Mouse (Mus musculus) inflammation-experienced regulatory T-cells, adult 16 weeks (primary cell): ENCODE data around the gene Pitpnm1. TPM values are rescaled to one million over a fixed set of nuclear protein-coding genes. Genes with fewer than 3 reads are reported as not detected.

Experiments used
- polyA plus RNA-seq: library from polyadenylated mRNA; unstranded; fragments of 100-300 nt; shearing (Covaris generic); gene quantifications from one replicate; pipeline ENCODE4 v1.2.1, GENCODE M21; 2017

Pitpnm1 gene
- polyA plus RNA-seq: 397 TPM

DNA sequence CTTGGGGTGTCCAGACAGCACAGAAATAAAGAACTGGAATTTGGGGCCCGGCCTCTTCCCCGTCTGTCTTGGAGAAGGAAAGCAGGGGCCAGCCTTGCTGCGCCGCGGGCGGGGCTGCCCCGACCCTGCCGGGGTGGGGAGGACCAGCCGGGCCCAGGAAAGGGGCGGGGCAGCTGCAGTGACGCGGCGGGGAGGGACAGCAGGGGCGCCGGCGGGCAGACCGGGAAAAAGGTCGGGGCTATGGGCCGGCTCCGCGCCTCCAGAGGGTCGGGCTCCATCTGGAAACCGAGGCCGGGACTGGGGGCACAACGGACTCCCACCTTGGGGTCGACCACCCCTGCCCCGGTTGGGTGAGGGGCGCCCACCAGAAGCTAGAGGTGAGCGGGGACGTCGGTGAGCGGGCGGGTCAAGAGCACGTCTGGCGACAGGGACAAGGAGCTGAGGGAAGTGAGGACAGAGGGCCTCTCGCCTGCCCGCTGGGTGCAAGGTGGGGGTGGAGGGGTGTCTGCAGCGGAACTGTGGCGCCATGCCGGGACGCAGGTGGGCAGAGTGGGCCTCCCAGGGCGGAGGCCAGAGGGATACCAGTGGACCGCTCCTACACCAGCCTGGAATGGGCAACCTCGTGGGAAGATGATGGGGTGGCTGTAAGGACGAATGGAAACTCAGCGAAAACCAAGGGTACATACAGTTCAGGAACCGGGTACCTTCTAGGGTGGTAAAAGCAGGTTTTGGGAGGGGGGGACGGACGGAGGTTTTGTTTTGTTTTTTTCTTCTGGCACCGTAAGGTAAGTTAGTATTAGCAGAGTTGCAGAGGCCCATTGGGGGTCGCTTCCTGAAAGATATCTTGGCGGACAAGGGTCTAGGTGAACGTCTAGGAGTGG lies at the start of gene Pitpnm1:
TSS of gene Pitpnm1 (plus strand) at position 162 of the 881 bp plus-strand sequence.

DNA sequence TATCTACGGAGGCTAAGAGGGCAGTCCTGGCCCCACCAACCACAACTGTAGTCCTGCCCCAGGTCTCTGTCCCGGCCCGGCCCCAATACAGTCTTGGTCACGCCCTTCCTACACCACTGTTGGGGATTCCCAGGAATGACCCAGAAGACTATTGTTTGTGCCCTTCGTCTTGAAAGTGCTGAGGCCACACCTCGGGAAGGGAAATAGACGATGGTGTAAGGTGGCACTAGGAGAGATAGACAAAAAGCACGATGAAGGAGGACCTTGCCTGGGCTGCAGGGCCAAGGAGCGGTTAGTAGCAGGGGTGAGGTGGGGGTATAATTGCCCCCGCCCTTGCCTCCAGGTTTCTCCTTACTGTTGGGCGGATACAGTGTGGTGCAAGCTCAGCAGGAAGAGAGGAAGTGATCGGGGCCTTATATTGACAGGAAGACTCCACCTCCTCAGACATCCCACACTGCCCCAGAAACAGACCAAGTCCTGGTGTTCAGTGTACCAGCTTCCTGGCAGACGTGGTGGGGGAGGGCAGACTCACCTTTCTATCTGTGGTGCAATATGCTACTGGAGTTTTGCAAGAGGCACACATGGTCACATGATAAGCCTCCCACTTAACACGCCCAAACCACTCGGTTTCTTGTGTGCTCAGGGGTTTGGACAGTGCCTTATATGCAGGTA lies 40.6 kb upstream of the Pitpnm1 start, which contains the start of gene Gstp3:
TSS of gene Gstp3 (minus strand) at position 501 of the 672 bp plus-strand sequence.

DNA sequence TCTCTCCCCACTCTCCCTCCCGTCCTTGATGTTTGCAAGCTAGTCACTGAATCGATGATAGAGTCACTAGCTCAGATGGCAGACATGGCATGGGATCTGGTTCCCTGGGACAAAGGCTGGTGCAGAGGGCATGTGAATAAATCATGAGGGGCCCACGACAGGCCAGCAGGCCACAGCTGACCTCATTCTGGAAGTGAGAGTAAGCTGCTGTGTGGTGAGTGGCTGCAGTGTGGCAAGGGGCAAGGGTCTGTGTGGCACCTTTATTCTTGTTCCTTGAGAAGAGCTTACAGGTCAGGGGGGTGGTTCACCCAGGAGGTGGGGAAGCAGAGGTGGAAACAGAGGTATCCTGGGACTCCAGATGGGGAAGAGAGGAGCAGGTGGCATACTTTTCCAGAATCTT lies 18.4 kb upstream of the Pitpnm1 start, which contains the start of gene Cabp2:
TSS of gene Cabp2 (plus strand) at position 185 of the 400 bp plus-strand sequence.

DNA sequence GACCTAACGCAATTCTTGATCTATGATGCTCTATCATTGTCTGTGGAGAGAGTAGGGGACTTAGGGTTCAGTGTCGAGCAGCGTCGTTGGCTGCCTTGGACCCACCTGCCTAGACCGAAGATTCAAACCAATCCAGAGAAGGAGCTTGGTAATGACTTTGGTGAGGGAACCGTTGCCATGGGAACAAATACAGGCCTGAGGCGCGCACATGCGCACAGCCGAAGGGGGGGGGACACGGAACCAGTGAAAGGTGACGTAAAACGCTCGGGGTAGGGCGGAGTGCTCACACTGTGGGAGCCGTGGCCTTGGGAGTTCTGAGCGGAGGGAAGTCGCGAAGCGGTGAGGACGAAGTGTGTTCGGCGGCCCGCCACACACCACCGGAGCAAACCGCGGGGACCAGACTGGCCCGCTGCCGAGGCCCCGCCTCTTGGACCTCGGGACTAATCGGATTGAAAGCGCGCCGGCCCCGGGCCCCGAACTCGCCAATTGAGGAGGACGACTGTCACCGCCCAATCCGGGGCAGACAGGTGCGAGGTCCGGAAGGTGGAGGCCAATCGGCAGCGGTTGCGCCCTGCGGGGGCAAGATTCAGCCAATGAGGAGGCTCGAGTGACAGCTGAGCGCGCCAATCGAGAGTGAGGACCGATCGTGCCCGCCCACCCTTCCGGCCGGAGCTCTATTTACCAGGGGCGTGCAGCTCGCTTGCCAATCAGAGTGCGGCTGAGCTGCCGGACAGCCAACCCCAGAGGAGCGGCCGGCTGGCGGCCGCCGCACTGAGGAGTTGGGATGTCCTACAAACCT lies 3.0 kb upstream of the Pitpnm1 start, which contains the start of gene Cdk2ap2:
TSS of gene Cdk2ap2 (plus strand) at position 541 of the 799 bp plus-strand sequence.

DNA sequence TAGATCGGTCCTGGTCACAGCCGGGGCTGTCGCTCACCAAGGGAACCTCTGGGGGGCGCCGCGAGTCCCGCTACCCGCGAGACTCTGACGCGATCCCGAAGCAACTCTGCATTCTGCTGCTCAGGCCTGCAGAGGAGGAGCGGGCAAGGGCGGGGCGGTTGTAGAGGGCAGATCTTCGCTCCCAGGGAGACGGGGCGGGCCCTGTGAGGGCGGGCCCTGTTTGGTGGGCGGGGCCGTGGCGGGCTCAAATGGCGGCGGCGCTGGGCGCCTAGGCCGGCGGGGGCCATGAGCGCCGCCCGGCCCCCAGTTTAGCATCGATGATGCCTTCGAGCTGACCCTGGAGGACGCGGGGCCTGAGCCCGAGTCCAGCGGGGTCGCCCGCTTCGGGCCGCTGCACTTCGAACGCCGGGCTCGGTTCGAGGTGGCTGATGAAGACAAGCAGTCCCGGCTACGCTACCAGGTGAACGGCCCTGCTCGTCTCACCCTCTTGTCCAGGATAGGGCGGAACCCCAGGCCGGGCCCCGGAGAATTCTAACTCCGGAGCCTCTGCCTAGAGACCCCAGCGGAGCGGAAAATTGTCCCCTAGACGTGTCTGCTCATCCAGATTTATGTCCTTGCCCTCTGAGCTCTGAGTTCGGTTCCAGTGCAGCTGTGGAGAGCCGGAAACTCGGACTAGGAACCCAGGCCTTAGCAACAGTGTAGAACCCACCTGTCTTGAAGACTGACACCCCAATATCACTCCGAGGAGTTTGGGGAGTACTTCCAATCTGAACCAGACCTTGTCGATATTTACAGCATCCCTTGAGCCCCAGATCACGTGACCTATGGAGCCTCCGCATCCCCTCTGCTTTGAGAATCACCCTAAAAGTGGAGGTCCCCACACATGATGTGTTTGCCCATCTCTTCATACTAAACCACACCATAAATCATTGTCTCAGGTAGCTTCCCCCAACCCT lies 26.2 kb downstream of the Pitpnm1 start, which contains the start of gene Aip:
TSS of gene Aip (minus strand) at position 118 of the 956 bp plus-strand sequence.

DNA sequence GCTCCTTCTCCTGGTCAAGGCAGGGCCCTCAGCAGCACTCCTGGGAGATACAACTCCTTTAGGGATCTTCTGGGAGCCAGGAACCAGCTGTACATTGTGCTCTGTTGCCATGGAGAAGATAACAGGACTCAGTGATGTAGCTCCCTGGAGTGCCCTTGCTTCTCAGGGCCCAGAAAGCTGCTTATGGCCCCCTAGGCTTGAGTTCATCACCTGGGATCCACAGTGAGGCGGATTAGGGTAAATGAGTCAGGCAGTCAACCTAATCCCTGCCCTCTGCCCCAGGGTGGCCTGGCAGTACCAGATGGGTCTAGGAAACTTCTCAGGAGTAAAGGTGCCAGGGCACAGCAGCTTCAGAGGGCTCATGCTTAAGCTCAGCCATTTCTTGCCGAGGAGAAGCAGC lies 39.6 kb downstream of the Pitpnm1 start, which contains the start of gene Gpr152:
TSS of gene Gpr152 (plus strand) at position 342 of the 400 bp plus-strand sequence.

DNA sequence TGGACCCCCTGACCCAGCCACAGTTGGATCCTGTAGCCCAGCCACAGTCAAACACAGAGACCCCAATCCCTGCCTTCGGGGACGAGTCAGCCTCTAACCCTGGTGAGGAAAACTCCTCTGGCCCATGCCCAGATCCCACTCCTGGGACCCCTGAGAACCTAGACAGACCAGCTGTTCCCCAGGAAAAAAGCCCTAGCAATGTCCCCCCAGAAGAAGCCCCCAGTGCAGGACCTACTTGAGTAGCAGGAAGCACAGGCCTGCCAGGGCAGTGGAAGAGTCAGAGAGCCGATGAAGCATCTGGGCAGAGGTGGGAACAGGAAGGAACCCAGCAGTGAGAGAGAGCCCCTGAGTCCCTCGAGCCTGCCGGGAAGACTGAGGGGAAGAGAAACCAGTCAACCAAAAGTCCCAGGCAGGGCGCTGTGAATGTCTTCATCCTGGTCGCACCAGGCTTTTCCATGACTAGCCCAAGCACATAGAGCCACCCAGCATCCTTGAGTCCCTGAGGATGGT lies 44.0 kb downstream of the Pitpnm1 start, which contains the start of gene Cabp4:
TSS of gene Cabp4 (minus strand) at position 275 of the 510 bp plus-strand sequence.

DNA sequence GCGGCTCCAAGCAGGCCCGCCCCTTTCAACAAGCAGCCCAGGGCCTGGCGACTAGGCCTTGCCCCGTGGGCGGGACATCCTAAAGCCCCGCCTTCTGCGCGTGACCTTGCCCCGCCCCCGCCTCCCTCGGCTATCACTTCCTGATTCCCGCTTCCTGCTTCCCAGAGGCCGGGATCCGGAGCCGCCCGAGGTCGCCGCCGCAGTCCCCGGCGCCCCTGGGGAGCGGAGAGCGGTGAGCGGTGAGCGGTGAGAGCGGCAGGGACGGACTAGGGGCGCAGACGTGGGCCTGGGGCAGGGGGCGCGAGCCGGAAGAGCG lies 48.7 kb downstream of the Pitpnm1 start, which contains the start of gene Coro1b:
TSS of gene Coro1b (plus strand) at position 129 of the 316 bp plus-strand sequence.

DNA sequence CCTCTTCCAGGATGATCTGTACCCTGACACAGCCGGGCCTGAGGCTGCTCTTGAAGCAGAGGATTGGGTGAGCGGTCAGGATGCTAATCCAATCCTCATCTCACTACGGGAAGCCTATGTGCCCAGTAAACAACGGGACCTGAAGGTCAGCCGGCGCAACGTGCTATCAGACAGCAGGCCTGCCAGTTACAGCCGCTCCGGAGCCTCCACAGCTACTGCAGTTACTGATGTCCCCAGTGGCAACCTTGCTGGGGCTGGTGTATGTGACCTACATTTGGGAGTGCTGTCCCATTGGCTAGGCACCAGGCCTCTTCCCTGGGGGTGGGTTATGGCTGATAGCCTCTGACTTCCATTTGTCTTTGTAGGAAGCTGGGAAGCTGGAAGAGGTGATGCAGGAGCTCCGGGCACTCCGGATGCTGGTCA lies 53.4 kb downstream of the Pitpnm1 start, which contains the start of gene Ptprcap:
TSS of gene Ptprcap (plus strand) at position 373 of the 423 bp plus-strand sequence.

DNA sequence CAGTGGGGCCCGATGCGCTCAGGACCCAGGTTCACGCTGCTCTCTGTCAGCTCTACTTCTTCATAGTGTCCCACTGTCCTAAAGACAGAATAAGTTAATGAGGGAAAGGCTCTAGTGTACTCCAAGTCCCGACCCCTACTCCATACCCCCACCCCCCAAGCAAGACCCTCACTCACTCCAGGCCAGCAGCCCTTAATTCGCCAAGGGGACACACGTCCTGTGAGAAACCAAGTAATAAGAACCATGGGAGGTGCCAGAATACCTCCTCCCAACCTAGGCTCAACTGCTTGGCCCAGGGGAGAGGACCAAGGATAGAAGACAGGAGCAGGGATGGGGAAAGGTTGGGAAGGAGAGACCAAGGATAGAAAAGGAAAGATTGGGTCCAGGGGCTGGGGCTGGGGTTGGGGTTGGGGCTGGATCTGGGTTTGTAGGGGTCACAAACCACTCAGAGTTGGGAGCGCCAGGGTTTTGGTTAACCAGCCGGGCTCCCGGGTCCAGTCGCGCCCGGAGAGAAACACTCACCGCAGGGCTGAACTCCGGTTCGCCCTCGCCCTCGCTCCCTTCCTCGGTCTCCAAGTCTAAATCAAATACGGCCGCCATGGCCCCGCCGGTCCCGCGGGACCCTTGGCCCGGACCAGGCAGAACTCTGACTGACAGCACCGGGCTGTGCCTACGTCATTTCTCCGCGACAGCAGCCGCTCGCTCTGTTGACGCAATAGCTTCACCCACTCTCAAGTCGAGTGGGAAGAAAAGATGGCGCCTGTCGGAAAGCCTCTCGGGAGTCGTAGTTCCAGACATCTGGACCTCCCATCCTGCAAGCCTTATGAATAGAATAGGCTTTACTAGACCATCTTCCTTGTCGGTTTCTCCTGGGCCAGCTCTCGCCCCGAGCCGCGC lies 63.1 kb downstream of the Pitpnm1 start, which contains the start of gene Rps6kb2:
TSS of gene Rps6kb2 (minus strand) at position 709 of the 897 bp plus-strand sequence.

Other genes starting within 250 kb of the Pitpnm1 start
- gene Chka, start 248.2 kb upstream of the Pitpnm1 start, polyA plus RNA-seq: 3.3 TPM
- gene Tcirg1, start 192.9 kb upstream of the Pitpnm1 start, polyA plus RNA-seq: 75.6 TPM
- gene Ndufs8, start 187.2 kb upstream of the Pitpnm1 start, polyA plus RNA-seq: 209 TPM
- gene Aldh3b1, start 170.2 kb upstream of the Pitpnm1 start, polyA plus RNA-seq: 0.95 TPM
- 71.9 TPM for gene Unc93b1, start 164.8 kb upstream of the Pitpnm1 start, polyA plus RNA-seq
- not detected for gene Aldh3b3, start 141.4 kb upstream of the Pitpnm1 start, polyA plus RNA-seq
- not detected for gene Aldh3b2, start 127.7 kb upstream of the Pitpnm1 start, polyA plus RNA-seq
- 0.88 TPM for gene Acy3, start 113.4 kb upstream of the Pitpnm1 start, polyA plus RNA-seq
- not detected for gene Tbx10, start 107.2 kb upstream of the Pitpnm1 start, polyA plus RNA-seq
- 12.2 TPM for gene Nudt8, start 99.4 kb upstream of the Pitpnm1 start, polyA plus RNA-seq
- gene Gm49405, start 99.4 kb upstream of the Pitpnm1 start, polyA plus RNA-seq: 1.6 TPM
- gene Doc2g, start 96.7 kb upstream of the Pitpnm1 start, polyA plus RNA-seq: 2.9 TPM
- 167 TPM for gene Ndufv1, start 87.2 kb upstream of the Pitpnm1 start, polyA plus RNA-seq
- 661 TPM for gene Gstp1, start 62.0 kb upstream of the Pitpnm1 start, polyA plus RNA-seq
- gene Gstp2, start 54.0 kb upstream of the Pitpnm1 start, polyA plus RNA-seq: 1.1 TPM
- 111 TPM for gene Gstp3, start 40.4 kb upstream of the Pitpnm1 start, polyA plus RNA-seq
- not detected for gene Cabp2, start 18.4 kb upstream of the Pitpnm1 start, polyA plus RNA-seq
- gene Cdk2ap2, start 2.8 kb upstream of the Pitpnm1 start, polyA plus RNA-seq: 1,056 TPM
- gene Aip, start 25.9 kb downstream of the Pitpnm1 start, polyA plus RNA-seq: 213 TPM
- gene Gpr152, start 39.8 kb downstream of the Pitpnm1 start, polyA plus RNA-seq: not detected
- 0.57 TPM for gene Cabp4, start 44.0 kb downstream of the Pitpnm1 start, polyA plus RNA-seq
- 481 TPM for gene Coro1b, start 48.6 kb downstream of the Pitpnm1 start, polyA plus RNA-seq
- gene Ptprcap, start 53.6 kb downstream of the Pitpnm1 start, polyA plus RNA-seq: 1,670 TPM
- 55.9 TPM for gene Rps6kb2, start 63.4 kb downstream of the Pitpnm1 start, polyA plus RNA-seq
- gene Carns1, start 75.5 kb downstream of the Pitpnm1 start, polyA plus RNA-seq: 16.4 TPM
- gene Tbc1d10c, start 91.3 kb downstream of the Pitpnm1 start, polyA plus RNA-seq: 953 TPM
- gene Ppp1ca, start 92.1 kb downstream of the Pitpnm1 start, polyA plus RNA-seq: 1,322 TPM
- gene Rad9a, start 101.7 kb downstream of the Pitpnm1 start, polyA plus RNA-seq: 86.2 TPM
- gene Clcf1, start 114.2 kb downstream of the Pitpnm1 start, polyA plus RNA-seq: 30.2 TPM
- not detected for gene AC109138.7, start 114.4 kb downstream of the Pitpnm1 start, polyA plus RNA-seq
- gene Pold4, start 131.9 kb downstream of the Pitpnm1 start, polyA plus RNA-seq: 125 TPM
- 0.82 TPM for gene Ssh3, start 169.2 kb downstream of the Pitpnm1 start, polyA plus RNA-seq
- 3.1 TPM for gene Ankrd13d, start 183.1 kb downstream of the Pitpnm1 start, polyA plus RNA-seq
- 64.8 TPM for gene Grk2, start 206.2 kb downstream of the Pitpnm1 start, polyA plus RNA-seq